Mouse (Mus musculus): ENCODE results near the gene Maco1.

DNA sequence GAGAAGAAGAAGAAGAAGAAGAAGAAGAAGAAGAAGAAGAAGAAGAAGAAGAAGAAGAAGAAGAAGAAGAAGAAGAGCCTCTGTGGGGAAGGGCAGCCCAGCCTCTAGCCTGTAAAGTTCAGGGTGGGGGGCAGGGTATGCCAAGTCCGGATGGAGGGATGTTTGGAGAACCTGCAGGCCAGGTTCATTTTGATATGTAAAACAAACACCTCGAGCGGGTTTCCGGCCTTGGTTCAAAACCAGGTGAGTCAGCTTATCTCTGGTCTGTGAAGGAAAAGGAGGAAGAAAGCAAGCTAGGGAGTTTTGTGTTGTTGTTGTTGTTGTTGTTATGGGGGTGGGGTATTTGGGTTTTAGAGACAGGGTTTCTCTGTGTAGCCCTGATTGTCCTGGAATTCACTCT is 18.3 kb upstream of the Maco1 start:
- no peak for TF ChIP-seq USF1 (IDR thresholded peaks at IDR 0.05; ENCODE audit: low read depth)
- TF ChIP-seq CTCF (IDR thresholded peaks at IDR 0.05; ENCODE audit: control insufficient read depth, insufficient read depth, insufficient read length) = no peak
- TF ChIP-seq MYOD1 (IDR thresholded peaks at IDR 0.05; ENCODE audit: control insufficient read depth, insufficient read length, low read depth) = no peak
- TF ChIP-seq MAX (IDR thresholded peaks at IDR 0.05) = no peak
- no peak for TF ChIP-seq MYOG (IDR thresholded peaks at IDR 0.05; ENCODE audit: control insufficient read depth, extremely low read depth, insufficient read length)
- no peak for TF ChIP-seq CEBPB (IDR thresholded peaks at IDR 0.05; ENCODE audit: low read depth)
- TF ChIP-seq FOSL1 (IDR thresholded peaks at IDR 0.05; ENCODE audit: insufficient read depth, low read length, poor library complexity, severe bottlenecking) = no peak
